Mouse (Mus musculus): Measurements from ENCODE around the gene Dscaml1.

Gene Dscaml1

GRCm38 (mm10) chr9:45791456-45792142, 365.2 kb downstream of the Dscaml1 start:
- DNase-seq = no peak

GRCm38 (mm10) chr9:45792235-45792634, 365.8 kb downstream of the Dscaml1 start:
- DNase-seq = no peak

- DNase-seq = no peak
Observed at GRCm38 (mm10) chr9:45793697-45794096, 367.3 kb downstream of the Dscaml1 start.

DNA sequence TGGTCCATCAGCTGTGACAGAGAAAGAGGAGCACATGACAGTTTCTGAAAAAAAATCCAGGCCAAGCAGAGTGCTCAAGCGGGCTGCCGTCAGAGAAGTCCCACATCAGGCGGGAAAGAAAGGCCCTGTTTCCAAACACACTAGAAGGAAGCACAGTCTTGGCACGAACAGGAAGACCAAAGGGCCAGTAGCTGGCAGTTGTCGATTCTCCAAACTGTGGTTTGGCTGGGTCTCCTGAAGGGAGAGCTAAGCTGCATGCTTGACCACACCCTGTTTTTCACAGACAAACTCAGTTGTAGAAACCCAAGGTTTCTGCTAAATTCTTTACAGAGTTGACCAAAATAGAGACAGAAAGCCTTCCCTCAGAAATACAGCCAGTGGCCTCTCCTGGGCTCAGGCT, 369.3 kb downstream of the Dscaml1 start:
- no peak for DNase-seq

GRCm38 (mm10) chr9:45797271-45797670, 370.8 kb downstream of the Dscaml1 start:
- DNase-seq = no peak

- DNase-seq = peak; percentile 50
Observed at GRCm38 (mm10) chr9:45798467-45799164, 372.2 kb downstream of the Dscaml1 start.

DNA sequence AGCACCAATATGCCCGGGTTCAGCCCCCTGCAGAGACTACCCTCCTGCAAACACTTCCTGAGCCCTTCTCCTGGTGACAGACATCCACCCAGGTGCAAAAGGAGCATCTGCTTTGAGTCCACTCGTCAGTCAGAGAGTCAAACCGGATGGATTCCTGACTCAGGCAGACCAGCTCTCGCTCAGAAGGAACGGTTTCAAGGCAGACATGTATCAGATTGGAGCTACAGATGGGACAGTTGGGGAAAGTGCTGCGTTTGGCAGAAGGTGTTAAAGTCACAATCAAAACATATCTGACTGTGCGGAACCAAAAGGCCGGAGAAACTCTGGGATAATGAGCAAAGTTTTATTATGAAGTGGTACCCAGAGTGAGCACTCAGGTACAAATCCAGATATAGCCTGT, 373.0 kb downstream of the Dscaml1 start:
- DNase-seq = no peak

Measured in kidney, postnatal 10 days (tissue).